Mouse (Mus musculus) monocyte, adult 2 months (primary cell): ENCODE data around the gene Il13.

Experiments
- DNase-seq, 2 experiments: peaks; one replicate each; pipeline ENCODE4 v3.0.0; 2022; ENCODE audit warnings: low spot score in 2 of 2, low read depth in 1 of 2

Il13 gene

DNA sequence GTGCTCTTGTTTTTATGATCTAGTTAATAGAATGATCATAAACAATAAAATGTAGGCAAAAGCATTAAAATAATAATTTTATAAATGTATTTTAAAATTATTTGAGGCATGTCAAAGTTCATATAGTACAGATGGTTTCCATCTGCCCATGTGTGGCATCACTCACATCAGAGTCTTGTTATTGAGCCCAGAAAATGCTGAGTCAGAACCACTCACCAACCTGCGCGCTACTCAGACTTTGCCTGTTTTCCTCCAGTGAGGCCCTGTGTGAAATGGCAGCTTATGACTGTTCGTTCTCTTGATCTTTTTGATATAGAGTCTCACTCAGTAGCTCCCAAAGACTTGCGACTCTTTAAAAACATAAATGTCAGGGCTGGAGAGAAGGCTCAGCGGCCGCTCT is 49.0 kb downstream of the Il13 start:
- DNase-seq, result no peak

DNA sequence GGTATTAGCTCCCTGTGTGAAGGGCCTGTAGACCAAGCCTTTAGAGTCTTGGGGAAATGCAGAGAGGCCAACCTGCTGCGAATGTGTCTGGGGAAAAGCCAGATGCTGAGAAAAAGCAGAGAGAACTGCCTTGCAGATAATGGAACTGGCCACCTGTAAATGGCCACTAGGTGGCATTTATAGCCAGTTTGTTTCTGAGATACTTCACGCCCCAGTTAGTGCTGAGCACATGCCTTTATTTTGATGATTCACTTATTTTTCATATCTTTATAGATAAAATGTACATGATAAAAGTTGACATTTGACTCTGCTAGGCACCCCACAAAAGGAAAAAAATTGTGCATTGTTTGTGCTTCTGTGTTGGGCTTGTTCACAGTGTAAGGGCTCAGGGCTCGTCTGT is 49.7 kb downstream of the Il13 start:
- no peak for DNase-seq

DNA sequence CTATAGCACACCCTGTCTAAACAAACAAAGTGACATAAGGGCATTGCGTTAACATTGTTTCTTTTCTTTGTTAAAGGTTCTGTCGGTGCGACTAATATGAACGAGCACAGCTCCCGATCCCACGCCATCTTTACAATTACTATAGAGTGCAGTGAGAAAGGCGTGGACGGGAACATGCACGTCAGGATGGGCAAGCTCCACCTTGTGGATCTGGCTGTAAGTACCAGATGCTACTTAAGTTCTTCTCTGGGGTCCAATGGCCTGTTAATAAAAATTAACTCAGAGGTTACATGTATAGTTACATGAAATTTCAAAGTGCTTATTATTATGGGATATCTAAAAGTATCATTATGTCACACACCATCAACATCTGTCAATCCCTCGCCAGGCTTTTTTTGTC is 51.4 kb downstream of the Il13 start:
- no peak for DNase-seq
